Mouse (Mus musculus): ENCODE results near the gene Aspg.

DNA sequence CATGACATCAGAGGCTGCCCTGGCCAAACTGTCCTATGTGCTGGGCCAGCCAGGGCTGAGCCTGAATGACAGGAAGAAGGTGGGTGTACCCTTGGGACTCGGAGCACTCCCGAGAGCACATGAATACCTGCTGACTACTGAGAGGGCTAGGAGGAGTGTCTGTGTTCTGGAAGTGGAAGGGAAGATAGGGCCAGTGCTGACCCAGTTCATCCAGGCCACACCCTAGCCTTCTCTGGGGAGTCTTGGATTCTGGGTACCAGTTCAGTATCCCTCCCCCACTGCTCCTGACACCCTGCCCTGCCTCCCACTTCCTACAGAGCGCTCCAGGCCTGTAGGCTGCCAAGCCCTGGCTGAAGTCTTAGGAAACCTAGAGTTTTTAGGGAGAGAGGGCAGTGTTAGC, 14.7 kb downstream of the Aspg start:
- no peak for TF ChIP-seq FLI1 (IDR thresholded peaks at IDR 0.05; ENCODE audit: low read length)
- TF ChIP-seq GATA1 (IDR thresholded peaks at IDR 0.05; ENCODE audit: borderline replicate concordance, low read length) = no peak

Data from megakaryocyte, embryonic 14.5 days (primary cell).